Mouse (Mus musculus): Measurements from ENCODE around the gene Nisch. TPM values are rescaled to one million over a fixed set of nuclear protein-coding genes. Genes with fewer than 3 reads are reported as not detected.

Nisch gene
- total and polyA plus RNA-seq, 2 experiments from 2014 or later, result 199 to 300 TPM

DNA sequence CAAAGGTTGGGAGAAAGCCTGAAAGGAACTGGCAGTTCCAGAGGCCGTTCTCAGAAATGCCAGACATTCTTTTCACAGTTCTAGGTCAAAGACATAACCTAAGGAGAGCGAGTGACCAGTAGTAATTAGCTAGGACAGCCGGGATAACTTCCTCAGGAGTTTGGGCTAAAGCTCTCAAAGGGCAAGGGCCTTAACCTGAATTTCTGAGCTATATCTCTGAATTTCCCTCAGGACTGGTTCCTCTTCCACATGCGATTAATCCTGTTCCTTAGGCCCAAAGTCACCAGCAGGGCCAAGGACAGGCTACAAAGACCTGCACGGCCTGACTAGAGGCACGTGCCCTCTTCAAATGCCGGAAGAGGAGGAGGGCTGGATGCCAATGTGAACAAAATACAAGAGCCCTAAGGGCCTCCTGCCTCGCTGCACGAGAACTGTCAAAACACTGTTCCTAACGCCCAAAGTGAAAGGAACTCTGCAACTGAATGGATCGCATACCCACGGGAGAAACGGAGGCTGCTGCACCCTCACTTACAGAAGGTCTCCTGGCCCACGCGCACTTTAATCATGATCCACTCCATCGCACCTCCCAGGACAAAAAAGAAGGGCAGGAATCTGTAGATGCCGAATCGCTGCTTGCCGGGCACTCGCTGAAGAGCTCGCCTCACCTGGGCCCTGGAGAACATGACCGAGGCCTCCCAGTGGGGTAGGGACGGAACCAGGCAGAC is 88.5 kb downstream of the Nisch start:
- no peaks in the 10 kb centered on the region for H3K9me3 ChIP-seq (ENCODE audit: low read length)
- under 1% methylated on average over 23 of the region's 23 CpGs for WGBS
- H3K27ac ChIP-seq (ENCODE audit: low read depth, low read length), result peak overlapping the region; percentile 69
- ATAC-seq (peak; percentile 4; the same call in 1 of the 2 replicates), DNase-seq (no peak)
- H3K27me3 ChIP-seq (ENCODE audit: insufficient read depth, low read length), result no peaks in the 10 kb centered on the region
- H3K4me1 ChIP-seq (ENCODE audit: insufficient read depth), result peaks cover 15% of the 10 kb centered on the region
- H3K9ac ChIP-seq, result peak overlapping the region; percentile 64
- H3K4me3 ChIP-seq (ENCODE audit: low read depth, low read length), result peak overlapping the region; percentile 52
- peaks cover 5% of the 10 kb centered on the region; the same call in 1 of the 2 replicates for H3K36me3 ChIP-seq (ENCODE audit: insufficient read depth)
- H3K4me2 ChIP-seq (ENCODE audit: low read depth), result peak overlapping the region; percentile 72
- no peak for TF ChIP-seq CTCF (IDR thresholded peaks at IDR 0.05; ENCODE audit: low read depth)

DNA sequence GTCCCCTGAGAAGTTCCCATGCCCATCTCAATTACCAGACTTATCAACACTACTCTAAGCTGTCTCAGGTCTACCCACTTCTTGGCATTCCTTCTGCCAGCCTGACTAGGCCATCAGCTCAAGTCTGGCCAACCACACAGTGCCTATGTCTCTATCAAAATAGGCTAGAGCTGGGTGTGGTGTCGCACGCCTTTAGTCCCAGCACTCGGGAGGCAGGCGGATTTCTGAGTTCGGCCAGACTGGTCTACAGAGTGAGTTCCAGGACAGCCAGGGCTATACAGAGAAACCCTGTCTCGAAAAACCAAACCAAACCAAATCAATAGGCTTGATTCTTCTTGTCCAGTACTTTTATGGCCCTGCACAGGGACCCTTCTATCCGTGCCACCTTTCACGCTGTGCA is 89.9 kb downstream of the Nisch start:
- Histone ChIP-seq H3K36me3 (ENCODE audit: insufficient read depth) (peaks cover 9% of the 10 kb centered on the region), H3K9ac (no peak overlapping the region), H3K4me3 (ENCODE audit: low read depth, low read length) (no peak overlapping the region), H3K9me3 (ENCODE audit: low read length) (no peaks in the 10 kb centered on the region), H3K4me1 (ENCODE audit: insufficient read depth) (peaks cover 8% of the 10 kb centered on the region; the same call in 1 of the 2 replicates), H3K4me2 (ENCODE audit: low read depth) (no peak overlapping the region), H3K27me3 (ENCODE audit: insufficient read depth, low read length) (no peaks in the 10 kb centered on the region), H3K27ac (ENCODE audit: low read depth, low read length) (no peak overlapping the region)
- TF ChIP-seq CTCF (IDR thresholded peaks at IDR 0.05; ENCODE audit: low read depth), result no peak
- ATAC-seq (no peak), DNase-seq (no peak)
- WGBS, result 96% methylated on average over 8 of the region's 8 CpGs

DNA sequence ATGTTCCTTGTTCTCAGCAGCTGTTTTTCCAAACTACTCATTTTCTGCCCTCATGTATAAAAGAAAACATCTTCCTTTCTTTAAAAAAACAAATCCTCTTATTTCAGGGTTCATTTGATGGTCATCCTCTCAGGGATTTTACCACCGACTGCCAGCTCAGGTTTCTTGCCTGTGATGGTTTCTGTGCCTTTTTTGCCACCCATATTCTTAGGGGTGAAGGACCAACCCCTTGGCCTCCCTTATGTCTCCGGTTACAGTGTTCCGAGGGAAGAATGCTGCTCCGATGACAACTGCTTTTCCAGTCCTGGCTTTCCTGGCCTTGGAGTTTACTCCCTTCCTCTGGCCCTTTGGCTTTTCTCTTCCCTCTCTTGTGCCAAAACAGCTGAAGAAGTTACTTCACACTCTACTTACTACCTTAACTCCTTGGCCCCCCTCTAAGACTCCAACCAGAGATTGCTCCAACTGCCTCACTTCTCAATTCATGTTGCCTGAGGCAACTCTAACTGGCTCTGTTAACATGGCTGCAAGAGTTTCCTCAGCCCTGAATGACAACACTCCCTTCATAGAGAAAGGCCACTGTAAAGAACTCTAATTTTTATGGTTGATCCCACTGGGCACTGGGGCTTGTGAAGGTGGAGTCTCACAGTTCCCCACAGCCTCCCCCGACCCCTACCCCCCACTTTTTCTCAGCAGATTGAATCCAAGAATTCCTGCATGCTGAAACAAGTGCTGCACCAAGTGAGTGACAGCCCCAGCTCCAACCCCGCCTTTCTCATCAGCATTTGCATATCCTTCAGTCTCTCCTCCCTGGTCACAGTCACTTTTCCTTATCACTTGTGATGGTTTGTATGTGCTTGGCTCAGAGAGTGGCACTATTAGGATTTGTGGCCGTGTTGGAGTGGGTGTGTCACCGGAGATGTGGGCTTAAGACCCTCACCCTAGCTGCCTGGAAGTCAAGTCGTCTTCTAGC is 91.4 kb downstream of the Nisch start:
- Histone ChIP-seq H3K36me3 (ENCODE audit: insufficient read depth) (peaks cover 13% of the 10 kb centered on the region), H3K27ac (ENCODE audit: low read depth, low read length) (0 out of 2 replicates have a peak overlapping the region, but pooled peaks have one; percentile 9), H3K4me3 (ENCODE audit: low read depth, low read length) (no peak overlapping the region), H3K4me1 (ENCODE audit: insufficient read depth) (peaks cover 8% of the 10 kb centered on the region; the same call in 1 of the 2 replicates), H3K9ac (no peak overlapping the region), H3K4me2 (ENCODE audit: low read depth) (no peak overlapping the region), H3K27me3 (ENCODE audit: insufficient read depth, low read length) (no peaks in the 10 kb centered on the region), H3K9me3 (ENCODE audit: low read length) (no peaks in the 10 kb centered on the region)
- WGBS, result 69% methylated on average over 9 of the region's 9 CpGs
- TF ChIP-seq CTCF (IDR thresholded peaks at IDR 0.05; ENCODE audit: low read depth), result no peak
- no peak for DNase-seq
- no peak for ATAC-seq

Other genes starting within 250 kb of the Nisch start
- gene Glt8d1, start 215.5 kb downstream of the Nisch start, total RNA-seq (2014; rRNA removed), result 44.5 and 54.8 TPM in 2 replicates
- gene Glt8d1, start 215.5 kb downstream of the Nisch start, polyA plus RNA-seq (2015; fragmentation: Nextera tagmentation; extraction: Ambion mirVana), result 38.7 and 39.8 TPM in 2 replicates
- 217 and 226 TPM in 2 replicates for gene Spcs1, start 215.3 kb downstream of the Nisch start, total RNA-seq (2014; rRNA removed)
- gene Spcs1, start 215.3 kb downstream of the Nisch start, polyA plus RNA-seq (2015; fragmentation: Nextera tagmentation; extraction: Ambion mirVana), result 425 and 543 TPM in 2 replicates
- 70.6 and 90.9 TPM in 2 replicates for gene Pbrm1, start 197.8 kb downstream of the Nisch start, total RNA-seq (2014; rRNA removed)
- 48.7 and 83.8 TPM in 2 replicates for gene Pbrm1, start 197.8 kb downstream of the Nisch start, polyA plus RNA-seq (2015; fragmentation: Nextera tagmentation; extraction: Ambion mirVana)
- gene Gnl3, start 197.8 kb downstream of the Nisch start, total RNA-seq (2014; rRNA removed), result 57.3 and 69.6 TPM in 2 replicates
- 64.7 and 84.6 TPM in 2 replicates for gene Gnl3, start 197.8 kb downstream of the Nisch start, polyA plus RNA-seq (2015; fragmentation: Nextera tagmentation; extraction: Ambion mirVana)
- gene Smim4, start 88.0 kb downstream of the Nisch start, total RNA-seq (2014; rRNA removed), result 9.9 and 16.6 TPM in 2 replicates
- 49.1 and 82.7 TPM in 2 replicates for gene Smim4, start 88.0 kb downstream of the Nisch start, polyA plus RNA-seq (2015; fragmentation: Nextera tagmentation; extraction: Ambion mirVana)
- 65.8 and 80.3 TPM in 2 replicates for gene Nt5dc2, start 85.9 kb downstream of the Nisch start, total RNA-seq (2014; rRNA removed)
- gene Nt5dc2, start 85.9 kb downstream of the Nisch start, polyA plus RNA-seq (2015; fragmentation: Nextera tagmentation; extraction: Ambion mirVana), result 104 and 107 TPM in 2 replicates
- 21.9 and 23.3 TPM in 2 replicates for gene Stab1, start 48.3 kb downstream of the Nisch start, total RNA-seq (2014; rRNA removed)
- gene Stab1, start 48.3 kb downstream of the Nisch start, polyA plus RNA-seq (2015; fragmentation: Nextera tagmentation; extraction: Ambion mirVana), result 7.7 and 11.4 TPM in 2 replicates
- gene Tnnc1, start 8.6 kb downstream of the Nisch start, total RNA-seq (2014; rRNA removed), result 1.2 and 2.4 TPM in 2 replicates
- 2.4 and 3.0 TPM in 2 replicates for gene Tnnc1, start 8.6 kb downstream of the Nisch start, polyA plus RNA-seq (2015; fragmentation: Nextera tagmentation; extraction: Ambion mirVana)
- 2.2 and 3.7 TPM in 2 replicates for gene Sema3g, start 914 bp upstream of the Nisch start, total RNA-seq (2014; rRNA removed)
- 0.23 and 0.31 TPM in 2 replicates for gene Sema3g, start 914 bp upstream of the Nisch start, polyA plus RNA-seq (2015; fragmentation: Nextera tagmentation; extraction: Ambion mirVana)
- 7.1 and 8.6 TPM in 2 replicates for gene Phf7, start 34.4 kb upstream of the Nisch start, total RNA-seq (2014; rRNA removed)
- gene Phf7, start 34.4 kb upstream of the Nisch start, polyA plus RNA-seq (2015; fragmentation: Nextera tagmentation; extraction: Ambion mirVana), result 12.2 and 12.9 TPM in 2 replicates
- gene Bap1, start 34.5 kb upstream of the Nisch start, total RNA-seq (2014; rRNA removed), result 136 and 139 TPM in 2 replicates
- gene Bap1, start 34.5 kb upstream of the Nisch start, polyA plus RNA-seq (2015; fragmentation: Nextera tagmentation; extraction: Ambion mirVana), result 104 and 115 TPM in 2 replicates
- 4.6 and 7.2 TPM in 2 replicates for gene Dnah1, start 107.0 kb upstream of the Nisch start, total RNA-seq (2014; rRNA removed)
- gene Dnah1, start 107.0 kb upstream of the Nisch start, polyA plus RNA-seq (2015; fragmentation: Nextera tagmentation; extraction: Ambion mirVana), result 1.7 and 2.3 TPM in 2 replicates
- gene Capn7, start 119.7 kb upstream of the Nisch start, total RNA-seq (2014; rRNA removed), result 71.3 and 73.3 TPM in 2 replicates
- gene Capn7, start 119.7 kb upstream of the Nisch start, polyA plus RNA-seq (2015; fragmentation: Nextera tagmentation; extraction: Ambion mirVana), result 43.3 and 51.4 TPM in 2 replicates
- gene Sh3bp5, start 219.1 kb upstream of the Nisch start, total RNA-seq (2014; rRNA removed), result 58.2 and 67.9 TPM in 2 replicates
- 132 and 165 TPM in 2 replicates for gene Sh3bp5, start 219.1 kb upstream of the Nisch start, polyA plus RNA-seq (2015; fragmentation: Nextera tagmentation; extraction: Ambion mirVana)